Mouse (Mus musculus) left cerebral cortex, postnatal 4 days (tissue): ENCODE measurements at regions not wholly inside any gene's neighbourhood (a gene's known extent, or its start where the extent isn't known, plus 50 kb on each side); places are given as distances from the start of the nearest gene placed in this dataset.

Experiments
- DNase-seq: peaks from one replicate; pipeline ENCODE4 v3.0.0-alpha.2; 2022
- intact Hi-C: fragments of 180-260 bp; cut with DNase I; formaldehyde crosslinking; loops from one replicate; pipeline ENCODE4 v1.15.1; 2025

DNA sequence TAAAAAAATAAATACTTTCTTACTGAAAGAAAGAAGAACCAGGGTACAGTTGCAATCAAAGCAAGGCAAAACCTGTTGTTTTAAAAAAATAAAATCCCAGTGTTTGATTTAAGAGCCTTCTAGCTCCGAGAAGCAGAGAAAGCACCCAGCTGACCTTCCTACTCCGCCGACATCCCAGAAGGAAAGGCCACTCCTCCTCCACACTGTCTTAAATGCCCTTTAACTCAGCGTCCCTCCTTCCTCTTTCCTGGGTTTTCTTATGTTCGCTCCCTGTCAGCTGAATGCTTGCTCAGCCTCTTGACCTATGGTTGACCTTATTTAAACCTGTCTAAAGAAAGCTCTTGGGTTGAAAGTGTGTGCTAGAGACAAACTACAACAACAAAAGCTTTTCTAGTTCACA is 79.1 kb downstream of the Sptssa start:
- intact Hi-C loops, result no loop called here
- no peak for DNase-seq

DNA sequence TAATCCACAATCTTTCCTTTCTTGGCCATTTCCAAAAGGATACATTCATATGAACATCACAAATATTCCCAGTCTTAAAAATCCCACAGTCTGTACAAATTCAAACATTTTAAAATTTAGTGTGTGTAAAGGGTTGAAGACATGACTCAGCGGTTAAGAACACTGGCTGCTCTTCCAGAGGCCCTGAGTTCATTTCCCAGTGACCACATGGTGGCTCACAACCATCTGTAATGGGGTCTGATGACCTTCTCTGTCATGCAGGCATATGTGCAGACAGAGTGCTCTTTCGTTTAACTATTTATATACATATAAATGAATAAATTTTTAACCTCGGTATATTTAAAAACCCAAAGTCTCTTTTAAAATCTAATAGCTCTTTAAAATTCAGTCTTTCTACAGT is 79.6 kb downstream of the Sptssa start:
- intact Hi-C loops, result no loop called here
- no peak for DNase-seq

DNA sequence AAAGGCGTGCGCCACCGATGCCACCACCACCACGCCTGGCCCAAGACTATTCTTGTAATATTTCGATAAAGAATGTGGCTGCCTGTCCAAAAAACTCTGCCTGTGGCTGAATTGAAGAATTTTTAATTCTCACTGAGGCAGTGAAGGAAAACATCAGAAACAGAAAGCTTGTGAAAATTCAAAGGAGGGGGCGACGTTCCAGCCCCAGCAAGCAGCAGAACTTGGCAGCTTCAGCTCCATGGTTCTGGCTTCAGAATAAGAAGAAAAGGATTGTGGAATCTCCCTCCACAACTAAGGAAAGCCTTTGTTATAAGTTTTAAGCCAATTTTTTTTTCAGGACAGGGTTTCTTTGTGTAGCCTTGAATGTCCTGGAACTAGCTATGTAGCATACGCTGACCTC is 83.5 kb downstream of the Sptssa start:
- DNase-seq, result no peak
- intact Hi-C loops, result no loop called here

DNA sequence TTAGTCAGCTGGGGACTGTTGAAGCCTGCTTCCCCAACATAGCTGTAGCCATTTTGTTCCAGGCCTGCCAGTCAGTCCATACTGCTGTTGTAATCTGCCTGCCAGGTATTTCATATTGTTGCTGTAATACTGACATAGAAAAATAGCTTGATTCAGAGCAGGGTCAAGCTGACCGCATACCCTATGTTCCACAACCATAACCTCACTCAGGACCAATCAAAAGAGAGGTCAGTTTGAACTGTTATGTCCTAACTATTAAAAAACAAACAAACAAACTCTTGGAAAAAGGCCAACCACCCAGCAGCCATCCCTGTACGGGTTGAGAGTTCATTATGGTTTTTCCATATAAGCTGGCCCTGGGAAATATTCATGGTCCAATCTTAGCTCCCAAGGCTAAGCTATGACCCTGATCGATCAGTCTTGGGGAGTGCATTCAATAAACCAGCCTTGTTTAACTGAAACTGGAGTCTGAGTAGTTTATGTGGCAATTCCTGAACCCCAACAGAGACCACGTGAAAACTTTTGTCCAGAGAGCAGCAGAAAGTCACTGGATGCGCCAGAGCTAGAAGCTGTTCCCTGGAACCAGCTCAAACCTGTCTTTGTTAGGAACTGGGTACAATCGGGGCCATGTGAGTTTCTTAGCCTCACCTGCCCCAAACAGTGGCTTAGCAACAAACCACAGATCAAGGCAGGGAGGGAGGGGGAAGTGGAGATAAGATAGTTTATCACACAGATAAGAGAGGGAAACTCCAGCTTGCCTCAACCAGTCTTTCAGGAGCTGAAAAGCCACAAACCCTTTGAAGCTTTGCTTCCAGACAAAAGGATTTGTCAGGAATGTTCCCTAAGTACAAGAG is 88.1 kb downstream of the Sptssa start:
- intact Hi-C loops, result no loop called here
- DNase-seq, result no peak

DNA sequence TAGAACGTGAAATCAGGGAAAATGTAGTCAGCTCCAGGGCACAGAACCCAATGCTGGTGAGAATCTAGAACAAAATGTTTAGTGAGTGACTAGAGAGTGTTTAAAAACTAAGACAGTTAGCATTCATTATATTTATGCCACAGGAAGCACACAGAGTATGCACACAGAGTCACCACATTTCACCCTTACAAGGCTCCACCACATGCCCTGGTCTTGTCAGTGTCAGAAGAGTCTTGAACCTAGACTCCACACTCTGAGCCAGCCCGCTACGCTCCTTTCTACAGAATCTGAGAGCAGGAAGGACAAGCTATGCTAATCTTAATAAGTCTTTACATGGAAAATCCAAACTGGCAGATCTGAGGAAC is 89.0 kb downstream of the Sptssa start:
- intact Hi-C loops, result no loop called here
- no peak for DNase-seq

DNA sequence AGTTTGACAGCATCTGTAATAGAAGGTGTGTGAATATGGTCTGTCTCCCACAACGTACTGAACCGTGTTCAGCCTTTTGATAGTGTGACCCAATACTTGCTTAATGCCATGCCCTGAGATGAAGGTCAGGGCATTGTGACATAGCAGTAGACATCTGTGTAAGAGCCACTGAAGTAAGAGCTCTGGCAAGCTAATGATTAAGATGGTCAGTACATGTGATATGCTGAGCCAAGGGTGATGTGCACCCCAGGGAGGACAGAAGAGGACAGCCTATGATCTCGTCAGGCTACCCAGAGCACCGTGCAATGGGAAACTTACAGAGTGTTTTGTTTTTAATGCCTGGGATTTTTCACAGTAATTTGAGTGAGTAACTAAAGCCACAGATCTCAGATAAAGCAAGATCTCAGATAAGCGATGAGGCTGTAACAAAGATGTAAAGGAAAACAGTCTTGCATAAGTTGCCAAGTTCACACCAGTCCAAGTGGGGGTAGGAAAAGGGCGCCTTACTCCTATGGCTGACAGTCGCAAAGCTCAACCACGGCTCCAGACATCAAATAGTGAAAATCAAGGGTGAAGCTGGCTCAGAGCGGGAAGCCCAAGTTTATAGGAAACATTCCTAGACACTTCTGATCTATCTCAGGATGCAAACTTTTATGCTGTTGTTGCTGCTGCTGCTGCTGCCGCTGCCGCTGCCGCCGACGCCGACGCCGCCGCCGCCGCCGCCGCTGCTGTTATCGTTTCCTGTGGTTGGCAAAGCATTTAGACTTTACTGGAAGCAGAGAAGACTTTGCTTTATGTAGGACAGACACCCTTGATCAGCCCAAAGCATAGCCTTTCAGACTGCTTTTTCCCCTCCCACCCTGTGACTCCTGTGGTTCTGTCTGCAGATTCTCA is 89.6 kb downstream of the Sptssa start:
- DNase-seq, result no peak
- intact Hi-C loops, result no loop called here

DNA sequence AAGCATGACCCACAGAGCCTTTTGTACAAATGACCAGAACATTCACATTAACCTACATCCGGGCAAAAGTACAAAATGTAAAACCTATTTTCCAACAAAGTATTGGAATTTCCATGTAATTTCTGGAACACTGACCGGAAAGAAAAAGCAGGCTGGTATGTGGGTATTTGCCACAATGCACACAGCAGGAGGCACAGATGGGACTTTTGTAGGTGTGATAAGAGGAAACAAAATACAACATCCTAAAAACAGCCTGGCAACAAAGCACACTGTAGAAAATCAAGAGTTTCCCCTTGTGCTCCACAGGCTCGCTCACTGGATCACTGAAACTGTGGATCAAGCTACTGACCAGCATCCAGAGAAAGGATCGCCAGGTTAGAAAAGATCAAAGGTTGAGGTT is 94.4 kb downstream of the Sptssa start:
- intact Hi-C loops, result no loop called here
- no peak for DNase-seq

DNA sequence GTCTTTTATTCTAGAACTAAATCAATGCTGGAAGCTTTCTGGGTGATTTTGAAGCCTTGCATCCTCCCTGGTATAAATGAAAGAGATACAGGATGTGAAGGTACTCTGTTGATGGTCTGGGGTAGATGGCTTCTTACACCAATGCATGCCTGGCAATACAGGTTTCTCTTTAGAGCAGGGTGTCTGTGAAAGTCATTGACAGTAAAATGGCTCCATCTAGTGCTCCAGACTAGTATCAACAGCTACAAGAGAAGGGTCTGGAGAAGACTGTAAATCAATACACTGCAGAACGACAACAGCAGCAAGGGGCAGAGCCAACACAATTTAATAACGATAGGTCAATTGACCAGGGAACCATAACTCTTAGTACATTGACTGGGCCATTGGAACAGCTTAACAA is 98.3 kb downstream of the Sptssa start:
- intact Hi-C loops, result loop anchor here (5.0 kb wide), 1 partner anchor 1646 kb away; no protein-coding TSS in a partner anchor
- no peak for DNase-seq

DNA sequence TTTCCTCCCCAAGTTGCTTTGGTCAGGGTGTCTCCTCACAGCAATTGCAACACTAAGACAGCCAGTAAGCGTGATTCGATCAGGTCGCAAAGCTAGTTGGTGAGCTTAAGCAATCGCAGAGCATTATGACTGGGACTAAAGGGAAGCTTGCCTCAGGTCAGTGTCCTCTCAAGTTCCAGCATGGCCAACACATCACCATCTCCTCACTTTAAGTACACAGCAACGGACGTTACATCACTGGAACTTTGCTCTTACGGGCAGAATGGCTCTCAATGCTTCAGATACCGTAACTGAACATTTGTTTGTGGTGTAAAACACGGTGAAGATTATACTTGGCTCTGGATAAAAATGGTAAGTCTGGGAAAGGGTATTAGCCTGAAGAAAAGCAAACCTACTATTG is 106.7 kb downstream of the Sptssa start:
- intact Hi-C loops, result no loop called here
- no peak for DNase-seq

DNA sequence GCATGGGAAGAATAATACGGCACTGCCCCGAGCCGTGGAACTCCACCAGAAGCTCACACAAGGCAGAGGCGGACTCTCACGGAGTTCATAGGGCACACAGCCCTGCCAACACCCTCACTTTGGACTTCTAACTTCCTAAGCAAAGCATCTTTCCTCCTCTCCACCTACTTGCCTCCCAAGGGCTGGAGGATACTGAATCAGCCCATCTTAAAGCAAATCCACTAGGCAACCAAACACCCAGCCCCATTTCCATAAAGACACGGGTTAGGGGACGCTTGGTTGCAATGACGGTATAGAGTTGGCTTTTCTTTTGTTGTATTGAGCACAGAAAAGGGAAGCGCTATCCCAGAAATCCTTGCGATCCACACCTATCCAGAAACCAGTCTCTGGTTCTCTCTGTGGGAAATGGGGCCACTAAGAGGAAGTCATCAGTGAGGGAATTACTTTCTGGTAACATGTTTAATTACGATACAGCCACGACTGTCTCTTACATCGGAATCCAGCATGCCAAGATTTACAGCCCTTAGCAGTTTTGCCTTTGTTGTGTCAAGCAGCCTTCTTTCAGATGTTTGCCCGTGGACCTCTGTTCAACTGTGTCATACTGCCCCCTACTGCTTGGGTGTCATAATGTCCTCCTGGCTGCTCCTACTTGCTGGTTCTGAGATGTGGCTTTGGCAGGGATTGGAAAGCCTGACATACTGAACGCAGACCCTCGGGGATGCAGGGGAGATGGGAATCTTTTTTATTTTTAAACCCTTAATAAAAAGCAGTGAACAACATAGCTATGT is 110.4 kb downstream of the Sptssa start:
- intact Hi-C loops, result no loop called here
- DNase-seq, result peak; percentile 73

DNA sequence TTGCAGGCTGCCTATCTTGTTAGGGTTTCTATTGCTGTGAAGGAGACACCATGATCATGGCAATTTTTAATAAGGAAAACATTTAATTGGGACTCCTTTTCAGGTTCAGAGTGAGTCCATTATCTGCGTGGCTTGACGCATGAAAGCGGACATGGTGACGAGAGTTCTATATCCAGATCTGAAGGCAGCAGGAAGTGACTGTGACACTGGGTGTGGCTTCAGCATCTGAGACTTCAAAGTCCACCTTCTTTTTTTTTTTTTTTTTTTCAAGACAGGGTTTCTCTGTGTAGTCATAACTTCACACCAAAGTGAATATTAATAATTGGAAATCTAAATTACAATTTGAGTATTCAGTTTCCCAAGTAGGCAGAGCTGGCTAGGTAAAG is 118.1 kb downstream of the Sptssa start:
- intact Hi-C loops, result no loop called here
- no peak for DNase-seq

DNA sequence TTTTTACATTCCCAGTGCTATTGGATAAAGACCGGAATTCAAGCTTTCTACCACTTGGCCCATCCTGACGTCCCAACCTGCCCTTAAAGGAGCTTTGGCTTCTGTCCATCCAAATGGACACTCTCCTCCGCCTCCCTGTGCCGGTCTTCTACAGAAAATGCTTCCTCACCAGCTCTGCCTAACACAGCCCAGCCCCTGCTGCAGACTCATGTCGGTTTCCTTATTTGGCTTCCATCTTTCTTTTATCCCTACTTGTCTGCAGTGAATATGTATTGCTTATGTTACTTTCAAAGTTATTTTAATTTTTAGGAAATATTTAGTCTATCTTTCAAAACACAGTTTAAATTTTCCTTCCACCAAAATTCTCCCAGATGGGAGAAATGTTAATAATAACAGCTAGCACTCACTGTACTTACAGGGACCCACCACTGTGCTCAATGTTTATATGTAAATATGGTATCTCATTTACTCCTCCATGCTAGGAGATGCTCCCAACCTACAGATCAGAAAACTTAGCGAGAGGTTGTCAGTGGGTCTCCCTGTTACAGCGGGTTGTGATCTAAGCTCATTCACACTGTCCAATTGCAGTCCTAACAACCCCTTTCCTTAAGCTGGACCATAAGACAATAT is 118.6 kb downstream of the Sptssa start:
- DNase-seq, result no peak
- intact Hi-C loops, result no loop called here

DNA sequence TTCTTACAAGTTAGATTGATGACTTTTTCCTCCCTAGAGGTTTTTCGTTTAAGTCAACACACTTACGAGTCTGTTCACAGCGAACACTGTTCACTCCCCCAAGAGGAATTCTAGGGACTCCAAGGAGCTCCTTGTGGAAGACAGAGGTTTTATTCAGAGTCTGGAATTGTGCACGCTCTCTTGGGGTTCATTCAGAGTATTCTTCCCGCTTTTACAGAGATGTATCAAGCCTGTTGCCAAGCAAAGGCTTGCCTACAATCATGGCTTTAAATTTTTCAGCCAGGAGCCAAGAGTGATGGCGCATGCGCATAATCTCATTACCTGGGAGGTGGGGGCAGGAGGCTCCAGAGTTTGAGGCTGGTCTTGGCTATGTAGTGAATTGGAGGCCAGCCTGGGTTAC is 119.4 kb downstream of the Sptssa start:
- no peak for DNase-seq
- intact Hi-C loops, result no loop called here

DNA sequence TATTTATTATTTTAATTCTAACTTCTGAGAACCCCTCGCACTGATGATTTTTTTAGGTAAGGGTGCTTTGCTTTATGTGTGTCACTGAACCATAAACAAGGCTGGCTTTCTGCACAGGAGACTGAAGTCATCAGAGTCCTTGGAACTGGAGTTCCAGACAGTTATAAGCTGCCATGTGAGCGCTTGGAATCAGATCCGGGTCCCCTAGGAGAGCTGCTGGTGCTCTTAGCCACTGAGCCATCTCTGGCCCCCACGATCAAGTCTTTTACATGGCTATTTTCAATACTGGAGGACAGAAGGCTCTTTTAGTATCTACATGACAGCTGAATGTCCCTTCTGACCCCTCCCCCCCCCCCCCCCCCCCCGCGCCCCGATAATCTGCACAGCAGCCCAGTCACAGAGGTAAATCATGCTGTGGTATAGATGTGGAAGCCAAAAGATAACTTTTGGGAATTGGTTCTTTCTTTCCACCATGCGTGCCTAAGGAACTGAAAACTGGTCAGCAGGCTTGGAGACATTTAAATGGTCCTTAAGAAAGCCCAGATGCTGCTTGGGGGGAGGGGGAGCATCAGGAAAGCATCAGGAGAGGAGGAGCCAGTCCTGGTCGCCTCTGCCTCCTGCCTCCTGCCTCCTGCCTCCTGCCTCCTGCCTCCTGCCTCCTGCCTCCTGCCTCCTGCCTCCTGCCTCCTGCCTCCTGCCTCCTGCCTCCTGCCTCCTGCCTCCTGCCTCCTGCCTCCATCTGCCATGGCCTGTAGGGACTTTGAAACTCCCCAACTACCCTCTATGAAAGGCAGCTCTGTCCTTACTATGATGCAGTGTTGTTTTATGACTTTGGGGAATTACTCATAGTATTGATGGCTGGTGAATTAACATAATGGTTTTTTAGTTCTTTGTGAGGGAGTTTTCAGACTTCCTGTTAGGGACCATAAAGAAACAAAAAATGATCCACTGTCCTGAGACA is 120.5 kb downstream of the Sptssa start:
- intact Hi-C loops, result no loop called here

DNA sequence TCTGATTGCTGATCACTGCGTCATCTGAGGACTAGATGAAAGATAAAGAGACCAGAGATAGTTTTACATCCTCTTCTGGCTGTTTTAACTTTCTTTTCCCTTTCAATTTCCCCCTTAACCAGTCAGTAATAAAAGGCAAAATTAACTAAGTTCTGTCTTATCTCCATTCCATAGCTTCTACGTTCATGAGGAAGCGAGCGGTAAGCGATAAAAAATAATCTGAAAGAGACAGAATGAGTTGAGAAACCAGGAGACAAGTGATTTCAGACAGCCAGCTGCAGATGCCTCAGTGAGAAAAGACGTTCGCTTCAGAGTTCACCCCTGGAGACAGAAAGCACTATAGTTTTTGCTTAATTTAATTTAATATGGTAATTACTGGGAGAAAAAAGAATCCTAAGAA is 121.5 kb downstream of the Sptssa start:
- DNase-seq, result no peak
- intact Hi-C loops, result no loop called here

More for the DNA sequence above, 120.5 kb downstream of the Sptssa start:
- DNase-seq, result no peak

DNA sequence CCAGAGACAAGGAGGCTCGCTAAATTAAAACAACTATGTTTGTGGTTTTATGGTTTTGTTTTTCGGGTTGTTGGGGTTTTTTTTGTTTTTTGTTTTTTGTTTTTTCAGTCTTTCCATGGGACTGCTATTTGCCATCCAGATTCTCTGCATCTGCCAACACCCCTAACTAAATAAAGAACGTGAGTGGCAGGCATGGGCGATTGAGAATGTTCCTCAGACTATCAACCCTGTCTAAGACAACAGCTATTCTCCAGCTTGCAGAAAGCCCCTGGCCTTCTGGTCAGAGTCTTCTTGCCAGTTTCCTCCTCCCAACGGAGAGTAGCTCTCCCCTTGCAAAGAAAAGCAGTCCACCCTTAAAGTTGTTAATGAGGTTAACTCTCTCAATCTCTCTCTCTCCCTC is 123.2 kb downstream of the Sptssa start:
- DNase-seq, result no peak
- intact Hi-C loops, result no loop called here

DNA sequence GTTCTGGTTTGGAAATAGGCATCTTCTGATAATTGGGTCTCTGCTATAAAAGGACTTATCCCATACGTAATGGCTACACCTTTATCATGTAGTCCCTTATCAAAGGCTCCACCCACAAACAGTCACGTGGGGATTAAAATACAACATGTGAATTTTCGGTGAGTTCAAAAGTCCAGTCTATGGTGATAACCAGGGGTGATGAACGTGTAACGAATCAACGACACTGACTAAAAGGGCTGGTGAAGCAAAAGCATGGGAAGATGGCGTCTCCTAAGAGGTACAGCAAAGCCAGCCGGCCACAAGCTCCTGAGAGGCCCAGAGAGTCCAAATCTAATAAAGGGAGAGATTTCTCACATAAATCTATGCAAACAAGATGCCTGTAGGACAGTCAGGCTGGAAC is 124.3 kb downstream of the Sptssa start:
- DNase-seq, result no peak
- intact Hi-C loops, result no loop called here

DNA sequence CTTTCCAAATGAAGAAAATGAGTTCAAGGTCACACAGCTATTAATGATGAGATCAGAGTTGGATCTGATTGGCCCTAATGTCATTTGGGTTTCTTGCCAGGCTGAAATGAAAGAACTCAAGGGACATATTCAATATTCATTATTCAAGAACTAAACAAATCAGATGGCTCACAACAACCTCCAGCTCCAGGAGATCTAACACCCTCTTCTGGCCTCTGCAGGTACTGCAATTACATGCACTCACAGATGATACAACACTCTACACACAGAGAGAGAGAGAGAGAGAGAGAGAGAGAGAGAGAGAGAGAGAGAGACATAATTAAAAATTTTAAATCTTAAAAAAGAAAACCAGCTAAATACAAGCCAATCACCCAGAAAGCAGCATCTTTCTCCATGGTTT is 128.3 kb downstream of the Sptssa start:
- intact Hi-C loops, result no loop called here
- no peak for DNase-seq

DNA sequence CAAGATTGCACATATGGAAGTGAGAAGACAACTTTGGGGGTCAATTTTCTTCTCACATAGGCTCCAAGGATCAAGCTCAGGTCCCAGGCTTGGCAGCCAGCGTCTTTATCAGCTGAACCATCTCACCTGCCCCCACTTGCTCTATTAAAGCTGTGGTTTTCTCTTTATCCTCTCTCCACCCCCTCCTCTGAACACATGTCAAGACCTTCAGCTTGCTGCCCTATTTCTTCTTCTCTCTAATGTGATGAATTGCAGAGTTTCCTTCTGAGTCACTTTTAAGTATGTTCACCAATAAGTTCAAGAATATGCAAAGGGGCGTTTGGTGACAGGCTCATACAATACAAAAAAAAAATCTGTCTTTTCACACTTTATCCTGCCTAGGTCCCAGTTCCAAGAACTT is 128.8 kb downstream of the Sptssa start:
- DNase-seq, result no peak
- intact Hi-C loops, result no loop called here

DNA sequence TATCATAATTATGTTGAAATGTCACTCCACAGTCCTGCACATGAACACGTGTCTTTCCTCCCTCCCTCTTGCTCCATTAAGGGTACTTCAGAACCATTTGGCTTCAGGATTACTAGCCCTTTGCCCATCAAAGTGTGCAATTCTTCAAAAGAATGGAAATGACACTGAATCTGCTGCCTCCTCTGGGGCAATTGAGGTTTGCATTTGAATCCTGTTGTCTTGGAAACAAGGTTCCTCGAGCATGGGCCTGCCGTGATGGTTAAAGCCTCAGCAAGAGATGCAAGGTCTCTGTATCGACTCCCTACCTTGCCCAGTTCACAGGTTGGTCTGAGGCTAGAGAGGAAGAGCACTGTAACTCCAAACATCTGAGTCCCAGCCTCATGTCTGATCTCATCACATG is 136.0 kb downstream of the Sptssa start:
- no peak for DNase-seq
- intact Hi-C loops, result no loop called here
